Mouse (Mus musculus) stomach, postnatal 0 days (tissue): Measurements from ENCODE around the gene Cav3. TPM values are rescaled to one million over a fixed set of nuclear protein-coding genes. Genes with fewer than 3 reads are reported as not detected.
A peak's percentile ranks its signal among the peaks of the same experiment; 100 is the strongest.

Source experiments
- ATAC-seq: fragments of 200-750 bp; cut with Nextera tagmentation; 2 replicates; pipeline ENCODE4 v1.8.0; 2017; ENCODE audit not compliant: low FRiP score, low TSS enrichment
- DNase-seq: peaks from one replicate; pipeline ENCODE4 v3.0.0-alpha.2; 2016; ENCODE audit warnings: low spot score
- H3K27ac ChIP-seq: fragments of 300-500 bp; sonication (generic); replicated peaks from 2 replicates; pipeline ENCODE4 v1.5.1; 2014; ENCODE audit warnings: mild to moderate bottlenecking, control low read depth
- H3K27me3 ChIP-seq: fragments of 300-500 bp; sonication (generic); 2 replicates; pipeline ENCODE4 v1.6.1; 2014; ENCODE audit warnings: low read length; ENCODE audit not compliant: control insufficient read depth, insufficient read depth
- H3K36me3 ChIP-seq: fragments of 300-500 bp; sonication (generic); 2 replicates; pipeline ENCODE4 v1.6.1; 2014; ENCODE audit warnings: low read length, mixed read lengths; ENCODE audit not compliant: control insufficient read depth, insufficient read depth
- H3K4me1 ChIP-seq: fragments of 300-500 bp; sonication (generic); replicated peaks from 2 replicates; pipeline ENCODE4 v1.6.1; 2014; ENCODE audit warnings: antibody characterized with exemption; ENCODE audit not compliant: control insufficient read depth, insufficient read depth
- H3K4me2 ChIP-seq: fragments of 300-500 bp; sonication (generic); replicated peaks from 2 replicates; pipeline ENCODE4 v1.6.1; 2014; ENCODE audit warnings: low read depth, mild to moderate bottlenecking, control low read depth, moderate library complexity
- H3K4me3 ChIP-seq: fragments of 300-500 bp; sonication (generic); 2 replicates; pipeline ENCODE4 v1.5.1; 2014; ENCODE audit warnings: low read depth, low read length, control low read depth
- H3K9ac ChIP-seq: fragments of 300-500 bp; sonication (generic); 2 replicates; pipeline ENCODE4 v1.6.1; 2014; ENCODE audit warnings: mild to moderate bottlenecking, low read length, control low read depth, mixed read lengths
- H3K9me3 ChIP-seq: fragments of 300-500 bp; sonication (generic); 2 replicates; pipeline ENCODE4 v1.6.1; 2016; ENCODE audit warnings: low read length; ENCODE audit not compliant: control insufficient read depth
- CTCF ChIP-seq: IDR thresholded peaks from 2 replicates; pipeline ENCODE4 v1.5.1; 2016; ENCODE audit warnings: antibody characterized with exemption, low read depth, mild to moderate bottlenecking, moderate library complexity
- EP300 ChIP-seq: optimal IDR thresholded peaks from 2 replicates; pipeline ENCODE3; 2016; ENCODE audit warnings: antibody characterized with exemption
- WGBS: fragments of 180-500 bp; shearing (Covaris S2); extraction: QIAGEN DNeasy Blood & Tissue Kit; methylation state at CpG from one replicate; pipeline ENCODE4 v1.1.7; 2014; 5-methylcytosine and 5-hydroxymethylcytosine counted together
- polyA plus RNA-seq: library from polyadenylated mRNA; unstranded; fragments of >200 nt; fragmentation: Nextera tagmentation; extraction: Ambion mirVana; gene quantifications from 2 replicates; pipeline ENCODE4 v1.2.1, GENCODE M21; 2015

Cav3 gene
- polyA plus RNA-seq, 1 experiment from 2014 or later: 6.9 TPM

DNA sequence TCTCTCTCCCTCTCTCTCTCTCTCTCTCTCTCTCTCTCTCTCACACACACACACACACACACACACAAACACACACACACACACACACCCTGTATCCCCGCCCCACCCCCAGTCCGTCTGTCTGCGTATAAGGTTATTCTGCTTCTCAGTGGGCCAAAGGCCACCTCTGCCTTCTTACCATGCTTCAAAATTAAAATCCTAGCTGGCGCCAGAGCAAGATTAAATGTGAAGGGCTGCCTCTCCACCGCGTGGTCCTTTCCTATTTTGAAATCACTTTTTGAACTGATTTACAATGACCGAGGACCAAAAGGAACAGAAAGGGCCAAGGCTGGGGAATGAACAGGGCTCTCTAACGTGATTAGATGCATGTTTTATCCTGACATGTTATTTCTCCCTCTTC is 32.2 kb downstream of the Cav3 start:
- 70% methylated on average over 8 of the region's 8 CpGs for WGBS
- Histone ChIP-seq H3K4me3 (no peak overlapping the region), H3K9me3 (no peaks in the 10 kb centered on the region), H3K4me2 (no peak overlapping the region), H3K27me3 (peaks cover 8% of the 10 kb centered on the region), H3K4me1 (peaks cover 3% of the 10 kb centered on the region), H3K9ac (no peak overlapping the region), H3K36me3 (no peaks in the 10 kb centered on the region), H3K27ac (no peak overlapping the region)
- TF ChIP-seq CTCF: no peak
- no peak for TF ChIP-seq EP300
- DNase-seq: no peak
- ATAC-seq: no peak

DNA sequence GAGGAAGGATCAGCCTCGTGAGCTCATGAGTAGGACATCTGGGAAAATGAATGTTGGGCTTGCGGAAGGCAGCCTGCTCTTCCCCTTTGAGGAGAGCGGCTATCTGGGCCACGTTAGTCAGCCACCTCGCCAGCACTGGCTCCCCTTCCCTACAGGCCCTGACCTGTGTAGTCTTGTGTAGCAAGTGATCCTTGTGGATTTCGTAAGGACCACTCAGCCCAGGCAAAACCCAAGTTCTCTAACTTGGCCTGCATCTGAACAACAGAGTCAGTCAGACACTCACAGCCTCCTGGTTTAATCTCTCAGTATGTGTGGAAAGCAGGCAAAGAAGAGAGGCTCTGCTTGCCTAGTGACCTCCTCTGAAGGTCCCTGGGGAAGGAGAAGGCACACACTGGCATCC is 33.4 kb downstream of the Cav3 start:
- 84% methylated on average over 6 of the region's 6 CpGs for WGBS
- no peak for DNase-seq

GRCm38 (mm10) chr6:112493371-112493770 is 34.1 kb downstream of the Cav3 start:
- ATAC-seq: no peak
- TF ChIP-seq EP300 (no peak), CTCF (no peak)
- Histone ChIP-seq H3K9ac (no peak overlapping the region), H3K4me2 (no peak overlapping the region), H3K4me3 (no peak overlapping the region), H3K27ac (no peak overlapping the region), H3K4me1 (peaks cover 3% of the 10 kb centered on the region), H3K36me3 (no peaks in the 10 kb centered on the region), H3K9me3 (no peaks in the 10 kb centered on the region), H3K27me3 (peaks cover 8% of the 10 kb centered on the region)
- WGBS: 92% methylated on average over 9 of the region's 9 CpGs
- DNase-seq: no peak

More for the DNA sequence above, 33.4 kb downstream of the Cav3 start:
- peaks cover 8% of the 10 kb centered on the region for H3K27me3 ChIP-seq
- no peaks in the 10 kb centered on the region for H3K9me3 ChIP-seq
- peak overlapping the region; percentile 23; the same call in 1 of the 2 replicates for H3K9ac ChIP-seq
- H3K27ac ChIP-seq: no peak overlapping the region
- H3K4me3 ChIP-seq: no peak overlapping the region
- peaks cover 3% of the 10 kb centered on the region for H3K4me1 ChIP-seq
- TF ChIP-seq EP300 (no peak), CTCF (no peak)
- no peak for ATAC-seq
- H3K36me3 ChIP-seq: no peaks in the 10 kb centered on the region
- H3K4me2 ChIP-seq: no peak overlapping the region

GRCm38 (mm10) chr6:112494620-112495081 is 35.3 kb downstream of the Cav3 start:
- H3K4me1 ChIP-seq: no peaks in the 10 kb centered on the region; the same call in 1 of the 2 replicates
- H3K9me3 ChIP-seq: no peaks in the 10 kb centered on the region
- whole genome bisulfite sequencing: 57% methylated on average over 10 of the region's 10 CpGs
- peak; percentile 65 for DNase-seq
- no peaks in the 10 kb centered on the region for H3K36me3 ChIP-seq
- H3K4me3 ChIP-seq: no peak overlapping the region
- peak overlapping the region; percentile 71 for H3K27ac ChIP-seq
- H3K27me3 ChIP-seq: no peaks in the 10 kb centered on the region
- peak; percentile 69 for TF ChIP-seq CTCF
- no peak for TF ChIP-seq EP300
- H3K9ac ChIP-seq: no peak overlapping the region
- H3K4me2 ChIP-seq: no peak overlapping the region
- peak; percentile 61 for ATAC-seq

DNA sequence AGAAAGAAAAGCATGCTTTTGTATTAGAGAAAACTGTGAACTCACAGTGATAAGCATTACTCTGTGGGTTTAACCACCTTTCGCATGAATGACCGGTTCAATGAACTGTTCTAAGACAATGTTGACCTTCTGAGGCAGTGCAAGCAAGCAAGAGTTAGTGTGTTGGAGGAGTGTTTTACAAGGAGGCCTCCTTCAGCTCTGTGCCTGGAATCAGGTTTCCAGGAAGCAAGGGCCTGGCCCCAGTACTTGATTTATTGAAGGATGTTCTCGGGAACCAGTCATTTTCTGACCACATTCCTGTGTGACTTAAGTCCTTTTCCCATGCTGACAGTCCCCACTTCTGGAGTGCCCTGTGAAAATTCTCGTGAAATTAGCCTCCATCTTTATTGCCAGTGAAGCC is 35.9 kb downstream of the Cav3 start:
- Histone ChIP-seq H3K4me3 (no peak overlapping the region), H3K9me3 (no peaks in the 10 kb centered on the region), H3K9ac (no peak overlapping the region), H3K4me2 (no peak overlapping the region), H3K27ac (peak overlapping the region; percentile 80), H3K4me1 (no peaks in the 10 kb centered on the region; the same call in 1 of the 2 replicates), H3K27me3 (no peaks in the 10 kb centered on the region), H3K36me3 (no peaks in the 10 kb centered on the region)
- peak; percentile 90 for ATAC-seq
- WGBS: 33% methylated on average over 4 of the region's 4 CpGs
- peak; percentile 66 for DNase-seq
- TF ChIP-seq EP300 (no peak), CTCF (no peak)

DNA sequence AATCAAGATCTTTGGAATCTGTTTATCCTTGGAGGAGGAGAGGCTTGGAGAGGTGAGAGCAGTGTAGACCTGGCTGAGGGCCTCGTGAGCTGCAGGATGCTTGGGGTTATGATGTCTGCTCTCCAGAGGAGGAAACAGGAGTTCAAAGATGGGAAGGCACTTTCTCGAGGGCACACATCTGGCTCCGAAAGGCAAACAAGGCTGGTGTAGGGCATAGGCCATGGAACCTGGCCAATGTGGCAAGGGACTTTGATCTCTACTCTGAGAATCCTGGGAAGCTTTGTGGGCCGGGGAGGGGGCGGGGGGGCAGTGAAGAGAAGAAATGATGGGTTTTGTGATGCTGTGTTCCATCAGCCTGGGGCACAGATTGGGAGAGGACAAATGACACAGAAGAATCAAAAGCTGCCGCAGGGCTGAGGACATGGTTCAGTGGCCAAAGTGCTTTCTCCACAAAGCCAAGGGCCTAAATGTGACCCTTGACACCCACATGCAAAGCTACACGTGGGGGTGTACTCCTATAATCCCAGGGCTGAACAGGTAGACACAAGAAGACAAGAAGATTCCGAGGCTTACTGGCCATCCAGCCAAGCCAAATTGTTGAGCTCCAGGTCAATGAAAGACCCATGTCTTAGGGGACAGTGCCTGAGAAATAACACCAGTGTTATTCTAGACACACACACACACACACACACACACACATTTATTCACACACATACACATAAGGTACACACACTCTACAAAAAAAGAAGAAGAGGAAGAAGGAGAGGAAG is 37.2 kb downstream of the Cav3 start:
- Histone ChIP-seq H3K4me3 (no peak overlapping the region), H3K27me3 (no peaks in the 10 kb centered on the region), H3K9ac (no peak overlapping the region), H3K9me3 (no peaks in the 10 kb centered on the region), H3K36me3 (no peaks in the 10 kb centered on the region), H3K27ac (peak overlapping the region; percentile 80), H3K4me1 (no peaks in the 10 kb centered on the region), H3K4me2 (no peak overlapping the region)
- peak; percentile 64 for DNase-seq
- no peak for TF ChIP-seq EP300
- TF ChIP-seq CTCF: no peak
- WGBS: 69% methylated on average over 8 of the region's 8 CpGs
- ATAC-seq: peak; percentile 28
